Mouse (Mus musculus): Measurements from ENCODE around the gene Trpm3. TPM values are rescaled to one million over a fixed set of nuclear protein-coding genes. Genes with fewer than 3 reads are reported as not detected.
"Not testable (repeated sequence)": the region's sequence is repeated elsewhere in the genome, so short reads cannot be mapped to it uniquely, and the experiment has no call there.

Trpm3 gene
- polyA plus RNA-seq, 2 experiments from 2014 or later, result 0.24 TPM; not detected in 1

DNA sequence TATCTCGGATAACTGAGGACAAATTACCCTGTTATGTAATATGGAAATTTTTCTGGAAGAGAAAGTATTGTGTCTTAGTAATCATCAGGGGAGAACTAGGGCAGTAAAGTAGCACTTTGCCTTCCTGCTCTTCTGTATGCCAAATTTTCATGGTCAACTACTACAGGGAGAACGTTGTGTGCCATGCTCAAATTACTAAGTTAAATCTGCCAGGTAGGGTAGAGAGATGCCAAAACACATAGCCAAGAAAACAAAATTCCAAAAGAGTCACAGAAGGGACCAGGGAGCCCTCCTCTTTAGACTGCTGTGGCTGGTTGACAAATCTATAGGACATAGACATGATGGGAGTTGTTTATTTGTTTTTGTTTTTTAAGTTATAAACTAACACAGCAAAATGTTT lies 619.6 kb downstream of the Trpm3 start:
- no peak for ATAC-seq

GRCm38 (mm10) chr19:22768242-22768641 lies 629.4 kb downstream of the Trpm3 start:
- no peak for ATAC-seq

DNA sequence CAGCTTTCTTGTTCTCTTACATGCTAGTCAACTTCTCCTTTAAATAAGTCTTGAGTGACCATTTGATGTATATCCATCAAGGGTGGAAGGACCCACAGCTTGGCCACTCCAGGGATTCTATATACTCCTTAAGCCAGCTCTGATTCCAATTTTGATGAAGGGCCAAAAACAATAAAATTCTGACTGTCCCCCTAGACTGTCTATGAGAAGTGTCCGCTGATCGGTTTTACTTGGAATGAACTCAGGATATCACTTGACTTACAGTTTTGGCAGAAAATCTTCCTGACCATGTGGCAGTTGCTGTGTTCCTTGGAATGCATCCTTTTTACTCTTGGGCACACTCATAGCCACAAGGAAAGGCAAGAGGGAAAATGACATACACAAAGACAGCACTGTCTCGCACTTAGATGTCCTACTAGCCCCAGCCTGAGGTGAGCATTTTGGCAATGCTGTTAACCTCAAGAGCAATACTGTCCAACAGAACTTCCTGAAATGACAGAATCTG lies 636.4 kb downstream of the Trpm3 start:
- no peak for ATAC-seq

DNA sequence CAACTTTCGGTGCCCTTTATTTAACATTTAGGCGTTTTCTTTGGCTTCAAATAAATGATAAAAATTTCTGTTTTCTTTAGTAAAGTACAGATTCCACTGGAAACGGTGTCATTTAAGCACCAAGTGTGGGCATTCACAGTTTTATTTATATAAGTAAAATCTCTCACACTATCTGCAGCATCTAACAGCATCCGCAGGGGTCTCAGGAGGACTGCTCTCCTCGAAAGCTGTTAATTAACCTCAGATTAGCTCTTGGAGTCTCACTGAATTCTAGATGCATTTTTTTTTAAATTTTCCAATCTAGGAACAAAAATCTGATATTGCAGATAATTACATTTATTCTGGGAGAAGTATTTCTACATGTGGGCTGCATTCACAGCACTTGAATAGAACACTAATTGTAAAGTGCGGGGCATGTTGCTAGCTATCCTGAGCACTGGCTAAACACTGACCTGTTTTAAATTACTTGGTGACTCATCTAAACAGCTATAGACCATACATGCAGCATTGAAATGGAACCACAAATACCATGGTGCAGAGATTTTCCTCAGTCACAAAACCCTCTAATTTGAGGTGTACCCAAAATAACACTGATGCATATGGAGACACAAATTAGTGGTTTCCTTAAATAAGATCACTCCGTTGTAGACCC lies 641.5 kb downstream of the Trpm3 start:
- ATAC-seq, result no peak

DNA sequence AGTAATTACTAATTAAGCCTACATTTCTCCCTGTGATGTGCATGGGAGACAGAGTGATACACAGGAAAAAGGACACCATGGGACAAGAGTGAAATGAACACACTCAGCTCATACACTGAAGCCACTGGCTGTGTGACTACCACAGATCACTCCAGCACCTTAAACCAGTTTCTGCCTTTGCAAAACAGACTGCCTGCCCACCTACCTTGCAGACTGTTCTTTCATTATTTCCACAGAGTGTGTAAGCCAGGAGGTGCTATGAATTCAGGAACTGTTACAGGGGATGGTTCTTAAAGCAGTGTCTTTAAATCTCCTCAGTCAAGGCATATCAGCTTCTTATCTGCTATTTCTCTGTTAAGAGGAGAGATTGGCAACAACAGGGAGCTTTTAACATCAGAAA lies 642.7 kb downstream of the Trpm3 start:
- ATAC-seq, result no peak

- ATAC-seq, result no peak
Measured at GRCm38 (mm10) chr19:22783745-22784144, 644.9 kb downstream of the Trpm3 start.

GRCm38 (mm10) chr19:22789753-22790152 lies 650.9 kb downstream of the Trpm3 start:
- ATAC-seq, result no peak

DNA sequence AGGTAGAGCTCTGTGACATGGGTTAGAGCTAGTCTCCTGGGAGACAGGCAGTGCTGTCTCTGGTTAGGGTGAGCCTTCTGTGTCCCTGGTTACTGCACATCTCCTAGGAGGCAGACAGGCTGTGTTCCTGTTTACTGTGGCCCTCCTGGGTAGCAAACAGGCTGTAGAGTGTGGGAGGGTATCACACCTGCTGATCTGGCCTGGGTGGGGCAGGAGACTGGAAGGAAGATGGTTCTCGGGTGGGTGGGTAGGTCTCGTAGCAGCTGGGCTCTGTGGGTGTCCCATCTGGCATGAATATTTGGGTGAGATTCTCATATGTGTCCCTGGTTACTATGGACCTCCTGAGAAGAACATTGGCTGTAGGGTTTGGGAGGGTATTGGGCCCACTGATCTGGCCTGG lies 658.1 kb downstream of the Trpm3 start:
- ATAC-seq, result no peak

- no peak for ATAC-seq
Measured at GRCm38 (mm10) chr19:22800471-22800870, 661.6 kb downstream of the Trpm3 start.

GRCm38 (mm10) chr19:22803396-22803795 lies 664.5 kb downstream of the Trpm3 start:
- ATAC-seq, result no peak

DNA sequence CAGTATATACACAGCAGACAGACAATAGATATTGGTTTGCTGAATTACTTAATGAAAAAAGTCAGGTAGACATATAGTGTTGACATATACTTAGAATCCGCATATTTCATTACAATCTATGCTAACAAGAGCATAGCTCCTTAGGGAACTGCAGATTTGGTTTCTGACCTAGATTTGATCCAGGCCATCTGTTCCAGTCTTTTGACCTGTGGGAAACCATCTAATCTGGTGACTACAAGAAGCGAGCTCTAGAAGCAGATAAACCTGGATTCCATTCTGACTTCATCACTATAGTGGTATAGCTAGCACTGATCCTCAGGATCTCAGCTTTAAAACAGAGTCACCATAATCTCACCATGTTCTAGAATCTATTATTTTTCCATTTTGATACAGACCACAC lies 665.5 kb downstream of the Trpm3 start:
- ATAC-seq, result no peak

- no peak for ATAC-seq
Measured at GRCm38 (mm10) chr19:22810247-22810646, 671.4 kb downstream of the Trpm3 start.

GRCm38 (mm10) chr19:22821741-22822140 lies 682.9 kb downstream of the Trpm3 start:
- ATAC-seq, result no peak

- ATAC-seq, result no peak
Measured at GRCm38 (mm10) chr19:22823491-22823981, 684.7 kb downstream of the Trpm3 start.

DNA sequence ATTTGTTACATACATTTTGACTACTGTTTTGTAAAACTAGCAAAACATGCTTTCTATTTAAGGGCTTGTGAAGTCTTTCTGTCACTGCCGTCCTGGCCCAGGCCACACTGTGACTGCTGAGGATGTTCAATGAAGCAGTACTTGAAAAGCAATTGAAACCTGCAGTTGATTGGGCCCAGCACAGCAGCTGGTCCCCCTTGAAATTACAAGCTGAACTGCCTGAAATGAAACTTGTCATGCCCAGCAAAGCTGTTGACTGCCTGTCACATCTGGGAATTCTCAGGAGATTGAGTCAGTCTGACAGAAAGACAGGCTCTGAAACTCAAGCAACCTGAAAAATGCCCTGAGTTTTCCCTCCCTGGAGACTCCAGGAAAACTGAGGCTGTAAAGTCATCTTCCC lies 687.0 kb downstream of the Trpm3 start:
- no peak for ATAC-seq

- no peak for ATAC-seq
Measured at GRCm38 (mm10) chr19:22828198-22828742, 689.4 kb downstream of the Trpm3 start.

DNA sequence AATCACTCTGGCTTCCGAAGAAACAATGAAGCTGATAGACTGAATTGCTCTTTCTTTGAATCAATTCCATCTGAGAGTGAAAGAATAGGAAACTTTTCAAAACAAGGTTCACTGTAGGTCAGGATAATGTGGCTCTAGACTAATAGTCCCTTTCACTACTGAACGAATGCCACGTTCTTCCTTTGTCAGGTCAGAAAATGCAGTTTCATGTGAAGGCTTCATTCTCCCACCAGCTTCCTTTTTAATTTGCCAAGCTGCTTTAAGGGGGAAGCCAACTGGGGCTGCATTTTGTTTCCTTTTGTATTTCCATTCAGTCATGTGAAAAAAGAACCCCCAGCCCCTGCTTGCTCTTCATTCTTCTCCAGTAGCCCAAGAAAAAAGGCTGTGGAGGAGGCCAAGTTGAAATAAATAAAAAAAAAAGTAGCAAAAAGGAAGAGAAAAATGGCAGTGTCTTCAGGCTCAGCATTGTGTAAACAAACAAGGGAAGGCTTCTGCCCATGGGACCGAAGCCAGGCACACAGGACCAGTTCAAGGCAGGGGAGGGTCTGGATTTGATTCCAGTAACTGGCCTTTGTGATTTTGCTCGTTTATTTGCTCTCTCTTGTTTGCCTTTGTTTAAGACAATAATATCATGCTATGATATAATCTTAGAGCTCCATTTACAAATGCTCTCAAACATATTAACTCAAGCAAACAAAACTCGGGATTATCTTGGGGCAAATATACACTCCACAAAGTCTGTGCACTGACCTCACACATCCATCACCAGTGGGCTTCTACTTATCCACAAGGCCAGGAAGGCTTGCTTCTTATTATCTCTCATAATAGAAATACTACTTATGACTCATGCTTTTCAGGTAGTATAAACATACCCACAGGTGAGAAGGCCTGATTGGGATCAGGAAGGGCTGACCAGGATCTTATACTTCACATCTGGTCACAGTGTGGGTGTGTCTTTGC lies 702.5 kb downstream of the Trpm3 start:
- ATAC-seq, result no peak

GRCm38 (mm10) chr19:22842697-22843096 lies 703.9 kb downstream of the Trpm3 start:
- no peak for ATAC-seq

- ATAC-seq, result no peak
Measured at GRCm38 (mm10) chr19:22847696-22848095, 708.9 kb downstream of the Trpm3 start.

DNA sequence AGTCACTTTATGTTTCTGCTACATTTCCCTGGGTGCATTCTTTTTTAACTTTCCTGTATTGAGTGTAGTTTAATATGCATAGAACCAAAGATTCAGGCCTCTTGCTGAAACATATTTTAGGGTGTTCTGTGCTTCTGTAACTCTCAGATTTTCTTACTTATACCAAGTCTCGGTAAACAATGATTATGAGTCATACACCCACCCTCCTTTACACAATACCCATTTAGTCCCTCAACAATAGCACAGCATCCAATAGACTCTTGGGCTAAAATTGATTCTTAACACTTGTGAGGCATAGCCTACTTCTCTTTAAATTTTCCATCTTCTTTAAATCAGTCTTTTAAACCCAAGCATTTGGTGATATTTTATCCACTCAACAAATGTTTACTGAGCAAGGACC lies 709.4 kb downstream of the Trpm3 start:
- no peak for ATAC-seq

DNA sequence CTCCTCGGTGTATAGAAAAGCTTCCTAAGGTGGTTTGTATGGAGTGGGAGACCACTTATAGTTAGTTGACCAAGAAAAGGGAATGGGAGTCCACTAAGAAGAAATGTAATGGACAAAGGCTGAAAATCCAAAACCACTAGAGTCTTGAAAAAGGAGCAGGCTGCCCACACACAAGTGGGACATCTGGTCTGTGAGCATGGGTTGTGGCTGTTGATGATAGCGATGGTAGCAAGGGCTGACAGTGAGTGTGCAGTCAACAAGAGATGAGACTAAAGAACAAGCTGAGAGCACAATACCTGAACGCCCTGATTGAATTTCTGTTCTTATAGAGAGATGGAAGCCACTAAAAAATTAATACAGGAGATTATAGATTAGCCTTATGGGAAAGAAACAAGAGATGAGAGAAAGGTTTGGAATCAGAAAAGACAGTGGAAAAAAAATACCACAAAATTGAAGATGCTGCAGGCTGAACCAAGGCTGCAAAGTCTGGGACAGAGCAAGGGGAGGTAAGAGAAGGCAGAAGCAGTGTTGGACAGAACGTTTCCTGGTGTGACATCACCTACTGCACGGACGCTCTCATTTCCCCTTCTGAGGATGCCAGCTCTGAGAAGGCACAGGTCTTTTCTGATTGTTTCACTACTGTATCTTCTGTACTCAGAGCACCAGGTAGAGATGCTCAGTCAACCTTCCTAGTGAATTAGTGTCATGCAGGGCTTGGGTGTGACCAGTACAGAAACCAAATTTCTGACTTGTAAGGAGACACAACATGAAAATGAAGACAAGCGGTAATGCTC lies 710.1 kb downstream of the Trpm3 start:
- no peak for ATAC-seq

GRCm38 (mm10) chr19:22851423-22851822 lies 712.6 kb downstream of the Trpm3 start:
- ATAC-seq, result not testable (repeated sequence)

All from activated CD4-positive, CD25-positive, alpha-beta regulatory T cell, adult 4 months (primary cell).